Mouse (Mus musculus): Measurements from ENCODE around the gene Creg1. TPM values are rescaled to one million over a fixed set of nuclear protein-coding genes. Genes with fewer than 3 reads are reported as not detected.

Creg1 gene
- polyA plus RNA-seq (2017; shearing (Covaris generic)) = 53.2 TPM

DNA sequence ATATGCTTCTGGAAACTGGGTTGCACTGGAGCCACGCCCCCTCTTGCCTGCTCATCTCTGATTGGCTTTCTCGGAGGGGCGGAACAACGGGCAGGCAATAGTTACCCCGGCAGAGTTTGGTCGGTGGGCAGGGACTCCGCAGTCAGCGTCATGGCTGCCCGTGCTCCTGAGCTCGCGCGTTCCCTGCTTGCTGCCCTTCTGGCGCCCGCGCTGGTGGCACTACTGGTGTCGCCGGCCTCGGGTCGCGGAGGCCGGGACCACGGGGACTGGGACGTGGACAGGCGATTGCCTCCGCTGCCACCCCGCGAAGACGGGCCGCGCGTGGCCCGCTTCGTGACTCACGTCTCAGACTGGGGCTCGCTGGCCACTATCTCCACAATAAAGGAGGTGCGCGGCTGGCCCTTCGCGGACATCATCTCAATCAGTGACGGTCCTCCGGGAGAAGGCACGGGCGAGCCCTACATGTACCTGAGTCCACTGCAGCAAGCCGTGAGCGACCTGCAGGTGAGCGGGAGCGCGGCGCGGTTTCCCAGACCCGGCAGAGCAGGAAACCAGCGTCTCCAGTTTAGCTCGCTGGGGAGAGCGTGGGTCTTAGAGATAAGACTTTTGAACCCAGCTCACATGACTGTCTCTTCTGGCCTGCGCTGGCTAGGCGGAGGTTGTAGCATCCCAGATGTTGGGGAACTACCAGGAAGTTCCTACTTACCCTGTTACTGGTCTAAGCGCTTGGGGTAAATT is at the start of gene Creg1:
TSS of gene Creg1 (plus strand) at position 112 of the 738 bp plus-strand sequence.

DNA sequence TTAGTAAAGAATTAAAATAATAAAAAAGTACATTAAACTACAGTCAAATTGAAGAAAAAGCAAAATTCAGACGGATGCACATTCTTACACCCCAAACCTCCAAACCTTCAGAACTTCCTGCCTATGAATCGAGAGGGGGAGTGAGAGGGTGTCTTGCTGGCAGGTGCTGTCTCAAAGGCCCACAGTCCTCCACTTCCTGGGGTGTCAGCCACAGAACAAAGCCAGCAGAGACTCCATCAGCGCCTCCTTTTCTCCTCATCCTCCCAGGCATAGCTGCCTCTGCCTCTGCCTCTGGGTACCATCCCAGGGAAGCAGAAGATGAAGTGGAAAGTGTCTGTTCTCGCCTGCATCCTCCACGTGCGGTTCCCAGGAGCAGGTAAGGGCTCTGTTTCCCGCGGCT is 25.0 kb downstream of the Creg1 start, which contains the start of gene Cd247:
TSS of gene Cd247 (plus strand) at position 171 of the 400 bp plus-strand sequence.

Other genes starting within 250 kb of the Creg1 start
- gene Mpzl1, start 129.2 kb upstream of the Creg1 start, polyA plus RNA-seq (2017; shearing (Covaris generic)) = 1.2 TPM
- gene Rcsd1, start 54.0 kb upstream of the Creg1 start, polyA plus RNA-seq (2017; shearing (Covaris generic)) = 179 TPM
- gene Cd247, start 24.9 kb downstream of the Creg1 start, polyA plus RNA-seq (2017; shearing (Covaris generic)) = 395 TPM
- gene Pou2f1, start 238.9 kb downstream of the Creg1 start, polyA plus RNA-seq (2017; shearing (Covaris generic)) = 39.8 TPM

Data from naive thymus-derived CD4-positive, alpha-beta T cell, adult 5 months (primary cell).